Mouse (Mus musculus): ENCODE data around the gene Ptpro.

DNA sequence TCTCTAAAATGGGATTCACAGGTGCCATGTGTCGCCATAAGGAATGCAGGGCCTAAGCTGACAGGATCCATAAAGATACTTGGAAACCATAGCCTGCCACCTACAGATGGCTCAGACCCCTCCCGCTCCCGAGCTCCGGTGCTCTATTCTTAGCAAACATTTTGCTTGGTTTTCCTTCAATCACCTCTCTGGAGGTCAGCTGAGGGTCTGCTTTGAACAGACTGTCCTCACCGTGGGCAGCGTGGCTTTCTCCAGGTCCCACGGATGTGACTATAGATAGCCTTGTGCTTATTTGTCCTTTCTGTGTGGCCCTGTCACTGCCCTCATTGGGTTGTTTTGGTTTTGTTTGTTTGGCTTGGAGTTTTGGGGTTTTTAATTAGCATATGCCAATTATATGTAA lies 206.0 kb downstream of the Ptpro start:
- no peak for TF ChIP-seq CTCF (IDR thresholded peaks at IDR 0.05; ENCODE audit: borderline replicate concordance, control insufficient read depth, extremely low read depth, insufficient read depth, low read length, poor library complexity)
- no peak for TF ChIP-seq POLR2A (IDR thresholded peaks at IDR 0.05; ENCODE audit: control insufficient read depth, extremely low read depth, insufficient read depth, low read length, poor library complexity)
